ENCODE assay signal across 13 mouse cellular contexts in genomic region chr3:126364555-126364954, GRCm38 (mm10). TPM values are rescaled to one million over a fixed set of nuclear protein-coding genes. Genes with fewer than 3 reads are reported as not detected.
DNase-seq lines count a peak whose midpoint lies in the region; ATAC-seq and TF ChIP-seq lines count a peak whose summit lies in the region.
"Had no signal": no experiment of that assay in that cellular context is flagged by ENCODE, and none has a peak within 500 bp of the region (broad histone marks: within the 10 kb centered on the region; RNA-seq: fewer than 3 reads in every experiment).

No protein-coding gene starts in this region.

- no peak for TF ChIP-seq POLR2A in heart, adult 2 months (IDR thresholded peaks at IDR 0.05; ENCODE audit: insufficient read depth, low read depth, low read length)
- no peak for TF ChIP-seq POLR2A in cortical plate, adult 2 months (IDR thresholded peaks at IDR 0.05; ENCODE audit: extremely low read depth, insufficient read depth, low read length)

- no peak for TF ChIP-seq CTCF in heart, adult 2 months (IDR thresholded peaks at IDR 0.05)
- no peak for TF ChIP-seq CTCF in kidney, postnatal 0 days (IDR thresholded peaks at IDR 0.05; ENCODE audit: low read depth)
- TF ChIP-seq CTCF in cortical plate, adult 2 months (IDR thresholded peaks at IDR 0.05; ENCODE audit: extremely low read depth, insufficient read depth, low read length): no peak

- H3K9me3 ChIP-seq in kidney, postnatal 0 days (replicated peaks; ENCODE audit: low read length): no peaks in the 10 kb centered on the region
- H3K9me3 ChIP-seq in limb, embryonic 13.5 days: no peaks in the 10 kb centered on the region

- no peaks in the 10 kb centered on the region for H3K36me3 ChIP-seq in heart, adult 2 months (ENCODE audit: control insufficient read depth, insufficient read depth, low read length)
- no peaks in the 10 kb centered on the region for H3K36me3 ChIP-seq in kidney, postnatal 0 days (ENCODE audit: insufficient read depth, low read length)
- H3K36me3 ChIP-seq in limb, embryonic 13.5 days: no peaks in the 10 kb centered on the region

- ATAC-seq in kidney, postnatal 0 days (replicated peaks; ENCODE audit: low FRiP score, low read depth): no peak
- ATAC-seq in limb, embryonic 13.5 days (ENCODE audit: low FRiP score, low read depth): peak; percentile 21; the same call in 1 of the 2 replicates
- ATAC-seq: CD4-positive, CD25-positive, alpha-beta regulatory T cell, adult 4 months had no signal

- intact Hi-C loops in heart, adult 2 months (cut with DNase I): no loop called here

- no peak overlapping the region for H3K9ac ChIP-seq in heart, adult 2 months (ENCODE audit: low read depth, low read length)
- no peak overlapping the region for H3K9ac ChIP-seq in kidney, postnatal 0 days (ENCODE audit: low read depth, low read length)
- peak overlapping the region; percentile 76 for H3K9ac ChIP-seq in limb, embryonic 13.5 days

- peak overlapping the region; percentile 40 for H3K4me3 ChIP-seq in heart, adult 2 months
- H3K4me3 ChIP-seq in kidney, postnatal 0 days (replicated peaks; ENCODE audit: low read depth, low read length): 0 out of 2 replicates have a peak overlapping the region, but pooled peaks have one; percentile 5
- peak overlapping the region; percentile 26; the same call in 1 of the 2 replicates for H3K4me3 ChIP-seq in cortical plate, adult 2 months (ENCODE audit: insufficient read depth, low read length)
- H3K4me3 ChIP-seq in limb, embryonic 13.5 days: peak overlapping the region; percentile 55

- peaks cover 6% of the 10 kb centered on the region for H3K27me3 ChIP-seq in heart, adult 2 months (ENCODE audit: control insufficient read depth, insufficient read depth, low read length)
- H3K27me3 ChIP-seq in kidney, postnatal 0 days (ENCODE audit: insufficient read depth, low read length): no peaks in the 10 kb centered on the region
- peaks cover 3% of the 10 kb centered on the region; the same call in 1 of the 2 replicates for H3K27me3 ChIP-seq in limb, embryonic 13.5 days

- no peak overlapping the region for H3K27ac ChIP-seq in heart, adult 2 months
- H3K27ac ChIP-seq in kidney, postnatal 0 days: no peak overlapping the region
- no peak overlapping the region for H3K27ac ChIP-seq in cortical plate, adult 2 months (ENCODE audit: insufficient read depth, low read length)
- H3K27ac ChIP-seq in limb, embryonic 13.5 days: no peak overlapping the region

- H3K79me2 ChIP-seq in heart, adult 2 months (replicated peaks; ENCODE audit: control insufficient read depth, insufficient read depth, low read length): no peaks in the 10 kb centered on the region

- H3K4me2 ChIP-seq in kidney, postnatal 0 days (ENCODE audit: low read length): peak overlapping the region; percentile 18; the same call in 1 of the 2 replicates
- H3K4me2 ChIP-seq in limb, embryonic 13.5 days (replicated peaks): peak overlapping the region; percentile 83

- H3K4me1 ChIP-seq in heart, adult 2 months (ENCODE audit: control insufficient read depth, insufficient read depth, low read length): no peaks in the 10 kb centered on the region
- no peaks in the 10 kb centered on the region for H3K4me1 ChIP-seq in kidney, postnatal 0 days (replicated peaks; ENCODE audit: insufficient read depth, low read length)
- 0 out of 2 replicates have a peak, but pooled peaks cover 2% of the 10 kb centered on the region for H3K4me1 ChIP-seq in cortical plate, adult 2 months (ENCODE audit: control insufficient read depth, insufficient read depth, low read length)
- peaks cover 22% of the 10 kb centered on the region for H3K4me1 ChIP-seq in limb, embryonic 13.5 days

- DNase-seq in heart, adult 2 months: peak in 1 of 2 experiments; percentile 2
- no peak for DNase-seq in heart, adult 9 months (ENCODE audit: low spot score in 2 of 2)
- DNase-seq in kidney, postnatal 0 days (ENCODE audit: low spot score): no peak
- no peak for DNase-seq in kidney, postnatal 25 days
- DNase-seq in adrenal gland, postnatal 10 days: no peak
- DNase-seq in adrenal gland, adult 8-10 months: no peak
- DNase-seq: cerebellum, adult 8-10 months; kidney, adult 18-20 months; lung, adult 18-20 months had no signal

- 73% methylated on average over 7 of the region's 7 CpGs for WGBS in heart, adult 2 months
- 86% methylated on average over 7 of the region's 7 CpGs for WGBS in kidney, postnatal 0 days
- WGBS in limb, embryonic 13.5 days: 82% methylated on average over 7 of the region's 7 CpGs

- TF ChIP-seq EP300 in heart, adult 2 months (IDR thresholded peaks at IDR 0.05; ENCODE audit: insufficient read depth, low read depth, low read length): no peak

RNA-seq across cellular contexts. Expression of gene Arsj, which starts 1.1 kb away (rescaled TPM):
- total RNA-seq in heart, adult 2 months (2021): under 1 TPM; 0.39 to 0.68 TPM
- polyA plus RNA-seq in heart, adult 2 months (2012; rRNA removed): 0.33 and 0.47 TPM in 2 replicates
- 0.79 TPM in 2 replicates for polyA plus RNA-seq in kidney, postnatal 0 days (2015; fragmentation: Nextera tagmentation; extraction: Ambion mirVana)
- polyA plus RNA-seq in cortical plate, adult 2 months (2012; rRNA removed): 0.86 and 1.1 TPM in 2 replicates
- polyA plus RNA-seq in limb, embryonic 13.5 days (2015; fragmentation: Nextera tagmentation; extraction: Ambion mirVana): 6.4 and 7.4 TPM in 2 replicates
- under 1 TPM; 0.51 to 0.64 TPM for total RNA-seq in adrenal gland, postnatal 10 days (2021)
- total RNA-seq in adrenal gland, adult 8-10 months (2022): under 1 TPM in 3 of 4 experiments, not detected in 1; 0.18 to 0.20 (median 0.19) TPM
- total RNA-seq: monocyte, adult 5-6 weeks had no signal
- polyA plus RNA-seq: CD4-positive, CD25-positive, alpha-beta regulatory T cell, adult 4 months had no signal

Comparison
In these comparisons a context has a peak if more than half of its experiments do, and no peak if none do; other contexts are left out.
1. H3K4me3 ChIP-seq: peak in every context shown above with its lines; median percentile 55 in limb, embryonic 13.5 days; 40 in heart, adult 2 months; 26 in cortical plate, adult 2 months; 5 in kidney, postnatal 0 days.